In genomic region chr19:7171447-7171846, GRCm38 (mm10) we compare ENCODE assay signal across 9 mouse cellular contexts. TPM values are rescaled to one million over a fixed set of nuclear protein-coding genes. Genes with fewer than 3 reads are reported as not detected.
DNase-seq lines count a peak whose midpoint lies in the region; ATAC-seq and TF ChIP-seq lines count a peak whose summit lies in the region.
"Had no signal": no experiment of that assay in that cellular context is flagged by ENCODE, and none has a peak within 500 bp of the region (broad histone marks: within the 10 kb centered on the region; RNA-seq: fewer than 3 reads in every experiment).

No protein-coding gene starts in this region.

- H3K9me3 ChIP-seq in heart, embryonic 13.5 days, result no peaks in the 10 kb centered on the region
- no peaks in the 10 kb centered on the region for H3K9me3 ChIP-seq in CH12.LX (replicated peaks; ENCODE audit: low read length)
- H3K9me3 ChIP-seq in limb, embryonic 10.5 days (replicated peaks), result no peaks in the 10 kb centered on the region

- dilution Hi-C loops in CH12.LX (cut with MboI; ENCODE audit: extremely low pct_ligation_motif_present, extremely low pct_unique_long_range_greater_than_20kb, low sequenced_read_pairs), result no loop called here

- TF ChIP-seq RAD21 in CH12.LX (IDR thresholded peaks at IDR 0.05; ENCODE audit: low read depth, low read length), result no peak

- no peak overlapping the region for H3K27ac ChIP-seq in heart, embryonic 13.5 days (replicated peaks)
- H3K27ac ChIP-seq in CH12.LX (ENCODE audit: insufficient read depth, low read depth), result no peak overlapping the region
- H3K27ac ChIP-seq in limb, embryonic 10.5 days, result peak overlapping the region; percentile 64
- H3K27ac ChIP-seq: left cerebral cortex, adult 2 months had no signal

- 0 out of 2 replicates have a peak overlapping the region, but pooled peaks have one; percentile 8 for H3K9ac ChIP-seq in heart, embryonic 13.5 days
- no peak overlapping the region for H3K9ac ChIP-seq in CH12.LX (ENCODE audit: insufficient read depth, low read depth)

- no peak for TF ChIP-seq POLR2A in CH12.LX (IDR thresholded peaks at IDR 0.05; ENCODE audit: low read depth, low read length)

- peaks cover 30% of the 10 kb centered on the region for H3K4me1 ChIP-seq in heart, embryonic 13.5 days
- peaks cover 2 to 11% of the 10 kb centered on the region in 2 experiments; a peak in 2 of 4 replicates for H3K4me1 ChIP-seq in CH12.LX (ENCODE audit: control insufficient read depth in 1 of 2, insufficient read depth in 2 of 2)
- peaks cover 59% of the 10 kb centered on the region for H3K4me1 ChIP-seq in limb, embryonic 10.5 days

- ATAC-seq in heart, embryonic 13.5 days (ENCODE audit: extremely low read depth, insufficient number of reproducible peaks, low FRiP score, low TSS enrichment), result no peak

- no peak for TF ChIP-seq EP300 in CH12.LX (IDR thresholded peaks at IDR 0.05; ENCODE audit: low read length)

- no peak overlapping the region for H3K4me3 ChIP-seq in heart, embryonic 13.5 days
- H3K4me3 ChIP-seq in CH12.LX (replicated peaks in 1 of 3; ENCODE audit: low read depth in 2 of 3, low read length in 2 of 3, poor library complexity in 1 of 3), result no peak overlapping the region
- 0 out of 2 replicates have a peak overlapping the region, but pooled peaks have one; percentile 8 for H3K4me3 ChIP-seq in limb, embryonic 10.5 days
- H3K4me3 ChIP-seq: left cerebral cortex, adult 2 months had no signal

- intact Hi-C loops in left cerebral cortex, postnatal 14 days (cut with DNase I), result no loop called here

- H3K36me3 ChIP-seq in heart, embryonic 13.5 days, result no peaks in the 10 kb centered on the region
- no peaks in the 10 kb centered on the region for H3K36me3 ChIP-seq in CH12.LX (replicated peaks in 1 of 2; ENCODE audit: control insufficient read depth in 1 of 2, insufficient read depth in 1 of 2, low read length in 1 of 2)
- H3K36me3 ChIP-seq in limb, embryonic 10.5 days, result no peaks in the 10 kb centered on the region

- H3K27me3 ChIP-seq in heart, embryonic 13.5 days (replicated peaks), result peaks cover 35% of the 10 kb centered on the region
- H3K27me3 ChIP-seq in CH12.LX (replicated peaks), result peaks cover 87% of the 10 kb centered on the region
- peaks cover 95% of the 10 kb centered on the region for H3K27me3 ChIP-seq in limb, embryonic 10.5 days (ENCODE audit: low read depth, poor library complexity, severe bottlenecking)

- H3K79me2 ChIP-seq in CH12.LX (replicated peaks; ENCODE audit: control insufficient read depth, extremely low read depth, insufficient read depth, poor library complexity, severe bottlenecking), result no peaks in the 10 kb centered on the region

- WGBS in heart, embryonic 13.5 days, result 13% methylated on average over 8 of the region's 8 CpGs
- WGBS in limb, embryonic 10.5 days, result 9% methylated on average over 8 of the region's 8 CpGs

- no peak overlapping the region for H3K4me2 ChIP-seq in heart, embryonic 13.5 days
- H3K4me2 ChIP-seq in CH12.LX (ENCODE audit: insufficient read depth, low read depth, poor library complexity, severe bottlenecking), result no peak overlapping the region

- no peak for DNase-seq in heart, adult 11 months
- DNase-seq in CH12.LX (ENCODE audit: extremely low read depth), result peak; percentile 6
- DNase-seq in embryo, embryonic 11 days, result peak; percentile 61
- DNase-seq in limb, embryonic 10.5 days (ENCODE audit: low spot score), result no peak
- no peak for DNase-seq in left cerebral cortex, postnatal 14 days (ENCODE audit: low spot score in 2 of 2)
- DNase-seq in layer of hippocampus, adult 9-10 months (ENCODE audit: low spot score), result no peak
- no peak for DNase-seq in spleen, postnatal 14 days (ENCODE audit: low spot score in 2 of 2)

- TF ChIP-seq CTCF in CH12.LX (conservative IDR thresholded peaks at IDR 0.05 in 1 of 2, IDR thresholded peaks at IDR 0.05 in 1 of 2; ENCODE audit: low read depth in 2 of 2, low read length in 2 of 2), result no peak

- in situ Hi-C loops in CH12.LX (cut with MboI; ENCODE audit: low pct_ligation_motif_present, low pct_unique_long_range_greater_than_20kb, low sequenced_read_pairs), result no loop called here

TF ChIP-seq in CH12.LX, 34 proteins besides CTCF, POLR2A, EP300 and RAD21:
- TF ChIP-seq TCF12 (IDR thresholded peaks at IDR 0.05; ENCODE audit: low read depth, low read length) (no peak), ZC3H11A (IDR thresholded peaks at IDR 0.05; ENCODE audit: low read depth, low read length) (no peak), NELFE (IDR thresholded peaks at IDR 0.05; ENCODE audit: low read depth, low read length) (no peak), USF1 (IDR thresholded peaks at IDR 0.05; ENCODE audit: low read depth, low read length) (no peak), ZNF384 (IDR thresholded peaks at IDR 0.05; ENCODE audit: low read depth, low read length) (no peak), MEF2A (IDR thresholded peaks at IDR 0.05; ENCODE audit: borderline replicate concordance, low read depth, low read length) (no peak), ELF1 (IDR thresholded peaks at IDR 0.05; ENCODE audit: low read depth, low read length) (no peak), HCFC1 (IDR thresholded peaks at IDR 0.05; ENCODE audit: low read depth, low read length) (no peak), CHD1 (IDR thresholded peaks at IDR 0.05; ENCODE audit: low read depth, low read length) (no peak), ETS1 (conservative IDR thresholded peaks at IDR 0.05; ENCODE audit: low read depth, low read length) (no peak), ZKSCAN1 (IDR thresholded peaks at IDR 0.05; ENCODE audit: borderline replicate concordance, low read depth, low read length) (no peak), IRF4 (IDR thresholded peaks at IDR 0.05; ENCODE audit: low read depth, low read length) (no peak), BHLHE40 (IDR thresholded peaks at IDR 0.05; ENCODE audit: low read depth, low read length) (no peak), MAZ (IDR thresholded peaks at IDR 0.05; ENCODE audit: low read depth, low read length) (no peak), MAFK (IDR thresholded peaks at IDR 0.05; ENCODE audit: insufficient replicate concordance, low read length) (no peak), ZMIZ1 (IDR thresholded peaks at IDR 0.05; ENCODE audit: low read depth, low read length) (no peak)
TF ChIP-seq in CH12.LX: peak in this region for 0.

RNA-seq across cellular contexts. Expression of gene Otub1, which starts 34.7 kb away (rescaled TPM):
- 147 and 160 TPM in 2 replicates for polyA plus RNA-seq in heart, embryonic 13.5 days (2015; fragmentation: Nextera tagmentation; extraction: Ambion mirVana)
- total RNA-seq in CH12.LX (2012; rRNA removed) (102 and 114 TPM in 2 replicates), CH12.LX (2014; rRNA removed) (115 and 119 TPM in 2 replicates)
- polyA plus RNA-seq in CH12.LX (2012; ENCODE audit: insufficient read length, low read depth), result 126 and 139 TPM in 2 replicates
- 252 and 263 TPM in 2 replicates for polyA plus RNA-seq in limb, embryonic 10.5 days (2016; fragmentation: Nextera tagmentation; extraction: Ambion mirVana)
- total RNA-seq in left cerebral cortex, postnatal 14 days (2021), result 100 to 1,000 TPM; 268 to 271 TPM

RNA-seq across cellular contexts. Expression of gene Cox8a, which starts 46.0 kb away (rescaled TPM):
- 1,676 and 1,958 TPM in 2 replicates for polyA plus RNA-seq in heart, embryonic 13.5 days (2015; fragmentation: Nextera tagmentation; extraction: Ambion mirVana)
- total RNA-seq in CH12.LX (2012; rRNA removed) (797 and 822 TPM in 2 replicates), CH12.LX (2014; rRNA removed) (275 and 326 TPM in 2 replicates)
- 617 and 896 TPM in 2 replicates for polyA plus RNA-seq in CH12.LX (2012; ENCODE audit: insufficient read length, low read depth)
- 862 and 928 TPM in 2 replicates for polyA plus RNA-seq in limb, embryonic 10.5 days (2016; fragmentation: Nextera tagmentation; extraction: Ambion mirVana)
- total RNA-seq in left cerebral cortex, postnatal 14 days (2021), result 1,000 to 10,000 TPM; 1,118 to 1,183 TPM

Comparison
In these comparisons a context has a peak if more than half of its experiments do, and no peak if none do; other contexts are left out.
1. DNase-seq: peak in CH12.LX (single experiment) and embryo, embryonic 11 days (single experiment); none in heart, adult 11 months (single experiment), limb, embryonic 10.5 days (single experiment), left cerebral cortex, postnatal 14 days (0 of 2), layer of hippocampus, adult 9-10 months (single experiment) and spleen, postnatal 14 days (0 of 2).